Mouse (Mus musculus): ENCODE measurements around the gene Gpr12.

DNA sequence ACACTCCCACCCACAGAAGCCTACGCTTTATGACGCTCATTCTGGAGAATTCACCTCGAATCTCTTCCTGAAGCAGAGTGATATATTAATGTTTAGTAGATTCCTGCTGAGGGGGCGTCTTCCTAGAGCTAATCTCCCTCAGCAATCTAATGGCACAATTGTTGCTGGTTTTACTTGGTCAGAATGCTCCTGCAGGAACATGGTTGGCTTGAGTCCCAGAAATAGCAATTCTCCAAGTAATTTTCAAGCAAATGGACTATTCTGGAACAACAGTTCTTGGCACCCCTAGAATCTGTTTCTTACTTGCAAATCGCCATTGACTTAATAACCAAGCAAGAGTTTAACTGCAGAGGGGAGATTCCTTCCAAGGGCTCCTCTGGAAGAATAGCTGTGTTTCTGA lies 42.9 kb upstream of the Gpr12 start:
- TF ChIP-seq CTCF (IDR thresholded peaks at IDR 0.05; ENCODE audit: extremely low read depth, insufficient read length, insufficient replicate concordance, low read depth, low read length) (no peak), POLR2A (IDR thresholded peaks at IDR 0.05; ENCODE audit: low read depth, low read length) (no peak)
